Mouse (Mus musculus): ENCODE results near the gene Psmb6. TPM values are rescaled to one million over a fixed set of nuclear protein-coding genes. Genes with fewer than 3 reads are reported as not detected.
"Not testable (repeated sequence)": the region's sequence is repeated elsewhere in the genome, so short reads cannot be mapped to it uniquely, and the experiment has no call there.

Psmb6 gene
- total RNA-seq, 2 experiments from 2014 or later = 264 to 266 TPM

DNA sequence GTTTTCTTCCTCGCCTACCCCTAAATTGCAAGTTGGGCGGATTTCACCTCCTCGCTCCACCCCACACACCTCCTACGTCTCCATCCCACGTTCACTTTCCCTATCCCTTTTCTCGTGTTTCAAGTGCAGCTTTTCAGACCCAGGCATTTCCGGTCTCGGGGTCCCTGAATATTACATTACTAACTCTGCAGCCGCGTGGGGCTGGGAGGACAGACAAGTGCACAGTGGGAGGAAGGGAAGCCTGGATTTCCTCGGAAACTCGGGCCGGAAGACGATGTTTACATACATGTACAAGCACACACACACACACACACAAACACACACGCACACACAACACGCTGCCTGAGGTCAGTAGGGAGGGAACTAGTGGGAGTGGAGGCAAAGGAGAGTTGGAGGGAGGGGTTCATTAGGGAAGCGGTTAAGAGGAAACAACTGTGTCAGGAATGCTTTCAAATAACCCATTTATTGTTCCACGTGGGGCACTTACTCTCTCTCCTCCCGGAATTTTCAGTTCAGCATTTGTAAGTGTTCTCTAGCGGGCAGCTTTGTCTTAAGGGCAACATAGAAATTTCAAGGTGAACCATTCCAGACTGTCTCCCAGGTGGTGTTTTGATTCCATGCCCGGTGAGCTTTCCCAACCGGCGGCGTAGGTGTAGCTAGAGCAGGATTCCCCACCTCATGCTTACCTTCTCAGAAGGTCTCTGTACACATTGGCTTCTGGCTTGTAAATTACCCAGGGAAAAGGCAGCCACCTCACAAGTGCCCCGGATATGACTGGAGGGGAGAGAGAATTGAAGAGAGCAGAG is 38.5 kb downstream of the Psmb6 start:
- intact Hi-C loops (cut with DNase I) = loop anchor here (2.0 kb wide), 3 partner anchors 17 to 41 kb away; partner anchors contain the start of gene Pld2
- peak; percentile 51 to 53 for DNase-seq

DNA sequence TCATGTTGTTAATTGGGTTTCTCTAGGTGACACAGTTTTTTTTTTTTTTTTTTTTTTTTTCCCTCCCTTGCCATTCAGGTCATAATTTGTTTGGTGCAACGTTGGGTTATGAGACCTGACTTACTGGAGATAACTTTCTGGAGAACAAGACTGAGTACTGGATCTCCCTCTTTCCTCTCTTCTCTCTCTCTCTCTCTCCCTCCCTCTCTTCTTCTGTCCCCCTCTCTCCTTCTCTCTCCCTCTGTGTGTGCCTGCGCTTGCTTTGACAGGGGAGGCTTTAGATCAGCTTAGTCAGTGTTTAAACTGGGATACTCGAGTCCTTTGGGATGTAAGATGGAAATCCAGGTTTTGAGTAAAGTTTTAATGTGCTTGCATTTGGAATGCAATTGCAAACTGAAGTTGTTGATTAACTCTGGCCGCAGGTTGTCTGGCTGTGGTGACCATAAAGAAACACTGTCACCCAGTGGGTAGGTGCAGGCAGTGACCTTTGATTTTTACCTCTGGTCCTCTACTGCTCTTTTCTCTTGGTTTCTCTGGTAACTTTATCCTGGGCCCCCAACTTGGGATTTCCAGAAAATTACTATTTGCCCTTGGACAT is 39.2 kb downstream of the Psmb6 start:
- intact Hi-C loops (cut with DNase I) = loop anchor here (2.0 kb wide), 2 partner anchors 16 to 24 kb away; partner anchors contain the start of gene Pld2
- DNase-seq = no peak

DNA sequence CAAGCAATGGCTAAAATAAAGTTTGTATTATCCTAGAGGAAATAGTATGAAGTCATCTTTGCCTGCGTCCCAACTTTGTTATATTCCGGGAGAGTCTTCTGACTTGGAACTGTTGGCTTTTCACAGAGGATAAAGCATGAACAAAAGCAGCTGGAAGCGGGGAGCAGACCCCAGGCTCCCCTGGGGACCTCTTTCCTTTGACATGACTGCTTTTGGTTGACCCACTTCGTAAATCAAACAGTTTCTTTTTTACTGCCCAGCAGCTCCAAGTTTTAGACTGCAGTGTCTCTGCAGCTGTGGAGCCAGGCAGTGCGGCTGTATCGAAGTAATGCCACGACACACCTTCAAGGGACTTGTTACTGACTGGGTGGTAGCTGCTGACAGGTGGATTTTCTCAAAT is 41.4 kb downstream of the Psmb6 start:
- peak; percentile 35 to 40 for DNase-seq
- intact Hi-C loops (cut with DNase I) = no loop called here

DNA sequence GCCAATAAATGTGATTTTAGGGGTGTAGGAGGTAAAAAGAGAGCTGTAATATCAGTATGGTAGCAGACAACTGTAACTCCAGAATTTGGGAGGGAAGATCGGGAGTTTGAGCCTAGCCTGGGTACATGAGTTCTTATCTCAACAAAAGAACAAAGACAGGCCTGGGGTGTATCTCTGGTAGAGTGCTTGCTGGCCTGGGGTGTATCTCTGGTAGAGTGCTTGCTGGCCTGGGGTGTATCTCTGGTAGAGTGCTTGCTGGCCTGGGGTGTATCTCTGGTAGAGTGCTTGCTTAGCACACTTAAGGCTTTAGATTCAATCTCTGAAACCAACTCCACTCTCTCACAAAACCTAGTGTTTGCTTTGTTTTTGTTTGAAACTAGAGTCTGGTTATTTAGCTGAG is 45.4 kb downstream of the Psmb6 start:
- DNase-seq; intact Hi-C loops (cut with DNase I): not testable (repeated sequence)

DNA sequence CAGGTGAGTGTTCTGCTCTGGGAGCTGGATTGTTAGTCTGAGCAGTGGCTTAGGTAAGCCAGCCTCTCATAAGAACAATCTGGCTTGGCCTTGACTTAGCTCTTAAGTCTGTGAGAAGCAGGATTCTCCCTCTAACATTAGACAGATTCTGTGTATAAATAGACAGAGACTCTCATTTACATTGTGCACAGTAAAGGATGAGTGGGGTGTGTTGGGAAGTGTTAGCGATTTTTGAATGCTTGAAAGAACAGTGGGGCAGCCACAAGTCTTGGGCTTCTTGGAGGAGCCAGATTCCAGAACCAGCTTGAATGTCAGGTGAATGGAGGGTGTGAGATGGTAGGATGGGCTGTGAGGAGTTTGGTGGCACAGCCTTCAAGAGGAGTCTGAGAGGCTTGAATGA is 46.5 kb downstream of the Psmb6 start:
- intact Hi-C loops (cut with DNase I) = no loop called here
- no peak for DNase-seq

DNA sequence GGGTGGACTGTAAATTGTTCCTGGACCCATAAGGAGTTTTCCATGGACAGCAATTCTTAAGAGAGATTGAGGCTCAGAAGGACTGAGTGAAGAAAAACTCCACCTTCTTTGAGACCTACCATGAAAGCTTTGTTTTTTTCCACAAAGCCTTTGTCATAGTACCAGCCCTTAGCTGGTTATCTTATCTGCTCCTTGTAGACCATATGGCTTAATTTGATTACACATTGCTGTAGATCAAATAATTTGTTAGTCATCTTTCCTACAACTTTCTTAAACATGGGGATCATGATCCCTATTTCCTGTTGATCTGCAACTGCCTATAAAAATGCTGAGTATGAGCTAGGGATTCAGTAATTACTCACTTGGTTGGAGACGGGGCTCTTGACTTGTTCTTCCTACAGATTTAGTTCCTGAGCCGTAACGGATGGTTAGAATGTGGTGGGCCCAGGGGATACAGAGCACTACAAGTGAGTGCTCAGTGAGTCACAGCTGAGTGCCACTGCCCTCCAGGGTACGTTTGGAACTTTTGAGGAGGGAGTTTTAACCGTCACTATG is 47.3 kb downstream of the Psmb6 start:
- intact Hi-C loops (cut with DNase I) = no loop called here
- no peak for DNase-seq

DNA sequence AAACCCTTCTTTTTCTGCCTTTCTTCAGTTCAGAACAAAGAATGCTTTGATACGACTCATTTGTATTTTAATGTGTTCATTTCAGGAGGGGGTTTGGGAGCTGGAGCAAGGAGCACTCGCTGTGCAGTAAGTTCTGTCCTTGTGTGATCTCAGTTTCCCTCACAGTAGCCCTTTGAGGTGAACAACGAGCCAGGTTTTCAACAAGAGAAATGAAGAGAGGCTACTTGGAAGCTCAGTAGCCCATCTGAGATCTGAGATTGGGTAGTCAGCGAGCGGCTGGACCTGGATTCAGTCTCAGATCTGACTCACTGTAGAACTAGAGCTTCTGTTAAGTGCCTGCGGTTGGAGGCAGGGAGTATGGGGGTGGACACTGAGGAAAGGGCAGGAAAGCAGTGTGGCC is 48.7 kb downstream of the Psmb6 start:
- intact Hi-C loops (cut with DNase I) = no loop called here
- no peak for DNase-seq

DNA sequence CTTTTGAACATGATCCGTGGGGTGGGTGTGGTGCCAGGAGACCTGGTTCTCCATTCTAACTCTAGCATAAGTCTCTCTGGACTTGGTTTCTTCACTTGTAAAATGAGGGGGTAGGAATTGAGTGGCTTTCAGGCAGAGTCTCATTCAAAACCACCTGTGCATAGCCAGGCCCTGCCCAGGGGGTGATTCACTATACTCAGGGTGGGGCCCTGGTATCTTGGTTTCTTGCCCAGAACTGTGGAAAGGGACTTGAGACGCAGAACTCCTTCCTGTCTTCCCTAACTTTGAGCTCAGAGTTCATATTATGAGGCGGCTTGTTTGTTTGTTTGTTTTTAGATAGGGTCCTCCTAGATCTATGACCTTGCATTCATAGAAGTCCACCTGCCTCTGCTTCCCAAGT is 52.0 kb downstream of the Psmb6 start:
- no peak for DNase-seq
- intact Hi-C loops (cut with DNase I) = no loop called here

Other genes starting within 250 kb of the Psmb6 start
- not detected for gene Alox12e, start 202.7 kb upstream of the Psmb6 start, total RNA-seq (2021)
- 1 to 10 TPM in 1 of 2 experiments, under 1 TPM in 1; 0.34 to 3.2 TPM for gene Alox15, start 173.3 kb upstream of the Psmb6 start, total RNA-seq (2021)
- gene Pelp1, start 115.3 kb upstream of the Psmb6 start, total RNA-seq (2021) = 10 to 100 TPM; 22.3 to 26.1 TPM
- gene Arrb2, start 92.7 kb upstream of the Psmb6 start, total RNA-seq (2021) = 10 to 100 TPM; 13.0 to 15.1 TPM
- gene Med11, start 73.4 kb upstream of the Psmb6 start, total RNA-seq (2021) = 10 to 100 TPM in 1 of 2 experiments, 1 to 10 TPM in 1; 8.2 to 13.4 TPM
- 1 to 10 TPM; 1.4 to 2.1 TPM for gene Zmynd15, start 65.9 kb upstream of the Psmb6 start, total RNA-seq (2021)
- gene Cxcl16, start 65.4 kb upstream of the Psmb6 start, total RNA-seq (2021) = 1 to 10 TPM; 7.2 to 7.7 TPM
- 1 to 10 TPM in 1 of 2 experiments, under 1 TPM in 1; 0.89 to 1.4 TPM for gene Tm4sf5, start 20.1 kb upstream of the Psmb6 start, total RNA-seq (2021)
- not detected for gene Vmo1, start 10.8 kb upstream of the Psmb6 start, total RNA-seq (2021)
- gene Gltpd2, start 6.2 kb upstream of the Psmb6 start, total RNA-seq (2021) = not detected
- not detected for gene Gm40193, start 7.6 kb downstream of the Psmb6 start, total RNA-seq (2021)
- 10 to 100 TPM in 1 of 2 experiments, 1 to 10 TPM in 1; 8.9 to 10.8 TPM for gene Pld2, start 14.7 kb downstream of the Psmb6 start, total RNA-seq (2021)
- 10 to 100 TPM; 40.4 to 43.3 TPM for gene Mink1, start 37.5 kb downstream of the Psmb6 start, total RNA-seq (2021)
- not detected for gene 4930544D05Rik, start 90.5 kb downstream of the Psmb6 start, total RNA-seq (2021)
- not detected for gene Chrne, start 93.8 kb downstream of the Psmb6 start, total RNA-seq (2021)
- gene Gp1ba, start 113.8 kb downstream of the Psmb6 start, total RNA-seq (2021) = under 1 TPM; 0.17 to 0.43 TPM
- 10 to 100 TPM; 50.2 to 50.4 TPM for gene Rnf167, start 121.9 kb downstream of the Psmb6 start, total RNA-seq (2021)
- 100 to 1,000 TPM; 378 to 381 TPM for gene Slc25a11, start 122.1 kb downstream of the Psmb6 start, total RNA-seq (2021)
- 100 to 1,000 TPM; 456 to 499 TPM for gene Pfn1, start 129.3 kb downstream of the Psmb6 start, total RNA-seq (2021)
- 1,000 to 10,000 TPM; 1,599 to 1,711 TPM for gene Eno3, start 131.8 kb downstream of the Psmb6 start, total RNA-seq (2021)
- gene Spag7, start 144.0 kb downstream of the Psmb6 start, total RNA-seq (2021) = 10 to 100 TPM; 86.0 to 88.2 TPM
- gene Camta2, start 162.7 kb downstream of the Psmb6 start, total RNA-seq (2021) = 10 to 100 TPM; 31.2 to 32.8 TPM
- 1 to 10 TPM; 2.6 to 3.0 TPM for gene Inca1, start 174.8 kb downstream of the Psmb6 start, total RNA-seq (2021)
- gene Kif1c, start 175.2 kb downstream of the Psmb6 start, total RNA-seq (2021) = 100 to 1,000 TPM; 279 to 286 TPM
- 10 to 100 TPM; 10.6 to 11.2 TPM for gene Zfp3, start 238.8 kb downstream of the Psmb6 start, total RNA-seq (2021)

All from heart, postnatal 10 days (tissue).